Mouse (Mus musculus) cerebellum, adult 9-10 months (tissue): ENCODE measurements around the gene Zfp688.
"Not testable (repeated sequence)": the region's sequence is repeated elsewhere in the genome, so short reads cannot be mapped to it uniquely, and the experiment has no call there.

Experiments
- DNase-seq: peaks from one replicate; pipeline ENCODE4 v3.0.0; 2022

Zfp688 gene

DNA sequence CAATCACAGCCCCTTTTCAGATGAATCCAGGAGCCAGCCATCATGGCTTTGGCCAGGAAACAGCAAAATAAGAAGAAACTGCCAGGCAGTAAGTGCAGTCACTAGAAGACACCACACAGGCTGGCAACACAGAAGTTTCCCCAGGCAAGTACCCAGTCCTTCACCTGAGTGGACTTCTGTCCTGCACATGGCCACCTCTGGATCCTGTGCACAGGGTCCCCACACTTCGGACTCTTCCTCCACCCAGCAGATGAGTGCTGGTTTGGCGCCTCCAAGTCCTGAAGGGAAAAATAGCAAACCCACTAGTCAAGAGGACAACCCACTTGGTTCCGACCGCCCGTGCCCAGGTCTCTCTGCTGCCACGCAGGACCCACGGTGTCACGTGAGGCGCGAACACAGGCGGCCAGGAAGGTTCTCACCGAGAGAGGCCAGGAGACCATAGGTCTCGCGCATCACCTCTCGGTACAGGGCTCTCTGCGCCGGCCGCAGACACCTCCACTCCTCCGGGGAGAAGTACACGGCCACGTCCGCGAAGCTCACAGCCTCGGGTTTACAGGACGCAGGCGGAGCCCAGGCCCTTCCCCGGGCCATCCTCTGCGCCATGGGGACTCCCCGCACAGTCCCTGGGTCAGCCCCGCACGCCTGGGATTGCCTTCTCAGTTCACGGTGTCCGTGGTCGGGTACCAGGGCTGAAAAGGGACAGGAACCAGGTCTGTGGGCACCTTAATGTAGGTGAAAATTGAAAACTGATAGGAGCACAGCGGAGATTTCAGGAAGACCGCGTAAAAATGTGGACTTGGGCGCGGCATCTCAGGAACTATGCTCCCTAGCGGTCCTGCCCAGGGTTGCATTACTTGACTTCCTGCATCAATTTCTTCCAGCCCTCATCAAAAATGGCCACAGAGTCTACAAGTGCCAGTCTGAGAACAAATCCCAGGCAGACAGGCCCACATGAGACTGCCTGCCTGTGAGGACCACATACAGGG is 15.6 kb downstream of the Zfp688 start, which contains the start of gene Zfp764:
TSS of gene Zfp764 (minus strand) at position 821 of the 986 bp plus-strand sequence.
- peak; percentile 96 for DNase-seq

DNA sequence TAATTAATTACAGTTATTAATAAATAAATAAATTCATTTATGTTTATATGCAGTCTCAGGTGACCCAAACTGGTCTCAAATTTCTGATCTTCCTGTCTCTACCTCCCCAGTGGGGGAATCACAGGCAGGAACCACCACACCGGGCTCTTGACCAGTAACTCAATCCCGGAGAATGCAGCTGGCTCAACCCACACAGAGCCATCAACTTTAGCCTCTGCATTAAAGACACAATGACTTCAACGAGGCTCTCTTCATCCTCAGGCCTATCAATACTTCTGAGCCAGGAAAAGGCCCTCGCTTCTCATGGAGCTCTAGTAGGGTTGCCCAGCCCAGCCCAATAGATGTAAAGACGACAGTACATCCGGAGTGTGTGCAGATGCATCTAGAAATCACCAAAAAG is 17.8 kb downstream of the Zfp688 start:
- not testable (repeated sequence) for DNase-seq

- DNase-seq, result no peak
Observed at GRCm38 (mm10) chr7:127402980-127403379, 18.9 kb downstream of the Zfp688 start.

- DNase-seq, result no peak
Observed at GRCm38 (mm10) chr7:127400355-127400754, 21.5 kb downstream of the Zfp688 start.

DNA sequence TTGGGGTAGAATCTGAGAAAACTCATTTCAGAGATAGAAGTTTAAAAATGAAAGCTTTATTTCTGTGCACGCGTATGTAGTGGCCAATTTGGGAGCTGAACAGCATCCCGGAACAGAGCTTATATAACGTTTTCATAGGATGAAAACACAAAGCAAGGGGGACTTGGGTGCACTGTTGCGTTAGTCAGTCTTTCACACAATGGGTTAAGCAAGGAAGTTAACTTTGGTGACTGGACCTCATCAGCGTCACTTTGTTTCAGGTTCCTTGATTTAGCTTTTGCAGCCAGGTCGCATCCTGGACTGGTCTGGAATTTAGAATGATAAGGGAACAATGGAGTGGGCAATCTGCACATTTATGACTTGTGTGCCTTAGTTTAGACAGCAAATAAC is 27.9 kb downstream of the Zfp688 start:
- no peak for DNase-seq

DNA sequence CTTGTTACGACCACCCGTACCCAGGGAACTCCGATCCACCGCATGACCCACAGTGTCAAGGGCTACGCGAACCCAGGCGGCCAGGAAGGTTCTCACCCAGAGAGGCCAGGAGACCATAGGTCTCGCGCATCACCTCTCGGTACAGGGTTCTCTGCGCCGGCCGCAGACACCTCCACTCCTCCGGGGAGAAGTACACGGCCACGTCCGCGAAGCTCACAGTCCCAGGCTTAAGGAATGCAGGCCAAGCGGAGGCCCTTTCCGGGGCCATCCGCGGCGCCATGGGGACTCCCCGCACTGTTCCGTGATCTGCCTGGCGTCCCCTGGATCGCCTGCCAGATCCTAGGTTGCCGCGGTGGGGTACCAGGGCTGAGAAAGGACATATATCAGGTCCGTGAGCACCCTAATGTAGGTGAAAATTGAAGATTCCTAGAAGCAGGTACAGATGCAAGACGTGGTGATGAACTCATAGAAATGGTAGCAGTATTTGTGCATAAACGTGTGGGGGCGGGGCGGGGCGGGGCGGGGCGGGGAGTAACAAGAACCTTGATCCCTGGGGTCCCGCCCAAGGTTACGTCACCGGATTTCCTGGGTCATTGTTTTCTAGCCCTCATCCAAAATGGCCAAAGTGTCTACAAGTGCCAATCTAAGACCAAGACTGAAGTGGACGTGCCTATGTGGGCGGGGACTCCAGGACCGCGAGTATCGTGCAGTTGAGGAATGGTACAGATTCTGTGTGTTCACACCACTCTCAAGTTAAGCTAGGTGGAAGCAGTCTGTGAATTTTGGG is 28.5 kb downstream of the Zfp688 start, which contains the start of gene E430018J23Rik:
TSS of gene E430018J23Rik (minus strand) at position 473 of the 787 bp plus-strand sequence.
- DNase-seq, result peak; percentile 100

GRCm38 (mm10) chr7:127392251-127392824 is 29.5 kb downstream of the Zfp688 start:
- no peak for DNase-seq

GRCm38 (mm10) chr7:127391538-127391937 is 30.3 kb downstream of the Zfp688 start:
- DNase-seq, result no peak

DNA sequence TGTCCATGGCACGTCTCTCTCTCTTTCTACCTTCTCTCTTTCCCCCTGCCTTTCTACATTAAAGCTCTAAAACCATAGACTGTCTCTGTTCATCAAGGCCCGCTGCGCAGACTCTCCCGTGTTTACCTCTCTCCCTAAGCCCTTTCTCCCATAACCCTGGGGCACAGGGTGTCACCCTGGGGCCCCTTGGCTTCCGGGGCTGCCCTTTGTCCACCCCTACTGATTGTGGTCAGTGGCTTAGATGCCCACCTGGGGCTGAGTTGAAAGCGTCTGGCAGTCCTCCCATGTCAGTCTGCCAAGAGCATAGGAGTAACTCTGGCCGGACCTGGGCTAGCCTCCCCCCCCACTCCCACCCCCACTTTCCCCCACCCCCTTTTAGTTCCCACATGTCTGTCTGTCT is 31.6 kb downstream of the Zfp688 start:
- no peak for DNase-seq

GRCm38 (mm10) chr7:127388201-127388600 is 33.7 kb downstream of the Zfp688 start:
- not testable (repeated sequence) for DNase-seq

DNA sequence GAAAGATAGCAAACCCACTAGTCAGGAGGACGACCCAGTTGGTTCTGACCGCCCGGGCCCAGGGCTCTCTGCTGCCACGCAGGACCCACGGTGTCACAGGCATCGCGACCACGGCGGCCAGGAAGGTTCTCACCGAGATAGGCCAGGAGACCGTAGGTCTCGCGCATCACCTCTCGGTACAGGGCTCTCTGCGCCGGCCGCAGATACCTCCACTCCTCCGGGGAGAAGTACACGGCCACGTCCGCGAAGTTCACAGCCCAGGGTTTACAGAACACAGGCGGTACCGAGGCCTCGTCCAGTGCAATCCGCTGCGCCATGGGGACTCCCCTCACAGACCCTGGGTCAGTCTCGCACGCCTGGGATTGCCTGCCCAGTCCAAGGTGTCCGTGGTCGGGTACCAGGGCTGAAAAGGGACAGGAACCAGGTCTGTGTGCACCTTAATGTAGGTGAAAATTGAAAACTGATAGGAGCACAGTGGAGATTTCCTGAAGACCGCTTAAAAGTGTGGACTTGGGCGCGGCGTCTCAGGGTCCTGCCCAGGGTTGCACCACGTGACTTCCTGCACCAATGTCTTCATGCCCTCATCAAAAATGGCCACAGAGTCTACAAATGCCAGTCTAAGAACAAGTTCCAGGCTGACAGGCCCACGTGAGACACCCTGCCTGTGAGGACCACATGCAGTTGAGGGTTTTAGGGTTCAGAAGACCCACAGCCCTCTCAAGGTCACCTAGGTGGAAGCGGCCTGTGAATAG is 35.1 kb downstream of the Zfp688 start, which contains the start of gene 9130019O22Rik:
TSS of gene 9130019O22Rik (minus strand) at position 526 of the 752 bp plus-strand sequence.
- peak; percentile 97 for DNase-seq

- not testable (repeated sequence) for DNase-seq
Observed at GRCm38 (mm10) chr7:127385560-127385959, 36.3 kb downstream of the Zfp688 start.

DNA sequence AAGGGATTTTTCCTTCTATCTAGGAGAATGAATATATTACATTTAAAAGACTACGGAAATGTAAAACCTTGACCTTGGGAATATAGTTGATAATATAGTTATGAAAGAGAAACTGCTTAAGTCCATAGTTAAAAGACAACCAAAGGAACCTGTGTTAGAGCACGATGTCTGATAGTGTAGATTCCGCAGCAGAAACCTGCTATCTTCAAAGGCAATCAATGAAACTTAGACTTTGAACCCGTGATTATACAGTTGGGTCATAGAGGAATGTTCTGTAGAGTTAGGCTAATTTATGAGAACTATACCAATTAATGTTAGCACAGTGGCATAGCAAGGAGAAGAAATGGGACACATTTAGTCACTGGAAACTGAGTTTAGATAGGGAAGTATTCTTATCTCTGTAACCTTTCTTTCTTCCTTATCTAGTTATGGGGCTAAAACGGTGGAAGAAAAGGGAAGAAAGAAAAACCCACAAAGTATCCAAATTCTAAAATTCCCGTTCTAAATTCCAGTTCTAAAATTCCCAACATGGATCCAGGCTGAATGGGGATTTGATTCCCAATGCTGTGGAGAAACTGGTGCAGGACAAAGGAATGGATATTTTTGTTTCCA is 43.5 kb downstream of the Zfp688 start:
- no peak for DNase-seq

GRCm38 (mm10) chr7:127375271-127376245 is 46.3 kb downstream of the Zfp688 start, which contains the start of gene Zfp747:
Gene Zfp747 (minus strand): TSS chr7:127376050.
- peak; percentile 98 for DNase-seq

GRCm38 (mm10) chr7:127371870-127372269 is 50.0 kb downstream of the Zfp688 start:
- DNase-seq, result not testable (repeated sequence)

GRCm38 (mm10) chr7:127371213-127371612 is 50.7 kb downstream of the Zfp688 start:
- no peak for DNase-seq
